Mouse (Mus musculus) erythroblast, embryonic 14.5 days (primary cell): ENCODE results near the gene Dgcr6.

Source experiments
- GATA1 ChIP-seq: IDR thresholded peaks from 2 replicates; pipeline ENCODE4 v1.6.1; 2012; ENCODE audit warnings: low read length, inconsistent platforms, mixed read lengths
- TAL1 ChIP-seq: IDR thresholded peaks from 3 replicates; pipeline ENCODE4 v1.6.1; 2012; ENCODE audit warnings: low read length, inconsistent platforms, mixed read lengths

DNA sequence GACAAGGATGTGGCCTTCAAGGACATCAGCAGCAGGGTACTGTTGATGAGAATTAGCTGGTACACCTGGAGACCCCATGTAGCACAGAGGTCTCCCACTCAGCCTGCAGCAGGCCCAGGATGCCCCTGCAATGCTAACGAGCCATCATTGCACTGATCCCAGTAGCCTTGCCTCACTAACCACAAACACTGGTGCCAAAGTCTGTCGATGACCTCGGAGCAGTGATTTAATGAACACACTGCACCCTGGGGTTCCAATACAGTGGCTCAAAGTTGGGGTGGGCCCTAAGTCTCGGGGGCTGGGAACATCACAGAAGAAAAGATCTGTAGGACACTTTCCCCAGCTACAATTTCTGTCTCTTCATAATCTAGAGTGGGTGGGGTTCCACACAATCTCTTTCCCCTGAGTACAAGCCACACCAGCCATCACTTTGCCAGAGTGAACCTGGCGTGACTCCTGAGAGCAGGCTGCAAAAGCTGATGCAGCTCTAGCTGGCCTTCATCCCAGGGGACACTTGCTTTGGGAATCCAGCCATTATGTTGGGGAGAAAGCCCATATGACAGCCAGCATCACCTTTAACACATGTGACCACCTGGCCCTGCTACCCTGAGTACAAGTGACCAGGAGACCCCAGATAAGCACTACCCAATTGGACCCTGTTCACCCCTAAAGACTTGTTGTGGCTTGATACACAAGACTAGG is 25.8 kb downstream of the Dgcr6 start:
- no peak for TF ChIP-seq TAL1
- TF ChIP-seq GATA1, result no peak
